Comparison of ENCODE assay signal across 13 mouse cellular contexts in the genomic region with DNA sequence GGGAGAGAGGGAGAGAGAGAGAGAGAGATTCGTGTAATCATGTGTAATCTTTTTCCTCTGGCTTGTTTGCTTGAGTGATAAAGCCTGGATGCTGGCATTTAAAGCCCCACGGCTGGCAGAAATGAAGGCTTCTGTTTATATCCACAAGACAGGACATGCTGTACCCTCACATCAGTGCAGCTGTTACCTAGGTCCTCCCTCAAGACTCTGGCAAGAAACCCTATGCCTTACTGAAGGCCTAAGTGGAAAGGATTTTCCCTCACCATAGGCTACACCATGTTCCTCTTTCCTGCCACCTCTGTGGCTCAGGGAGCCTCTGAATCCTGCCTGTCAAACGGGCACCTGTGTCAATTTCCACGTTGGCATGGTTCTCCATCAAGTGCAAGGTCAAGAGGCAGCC. TPM values are rescaled to one million over a fixed set of nuclear protein-coding genes. Genes with fewer than 3 reads are reported as not detected.
DNase-seq lines count a peak whose midpoint lies in the region; ATAC-seq and TF ChIP-seq lines count a peak whose summit lies in the region.
"Had no signal": no experiment of that assay in that cellular context is flagged by ENCODE, and none has a peak within 500 bp of the region (broad histone marks: within the 10 kb centered on the region; RNA-seq: fewer than 3 reads in every experiment).

No protein-coding gene starts in this region.

- H3K9ac ChIP-seq in forebrain, embryonic 16.5 days (replicated peaks; ENCODE audit: low read depth, low read length), result no peak overlapping the region
- no peak overlapping the region for H3K9ac ChIP-seq in midbrain, embryonic 11.5 days (ENCODE audit: low read length)

- H3K4me1 ChIP-seq in forebrain, embryonic 16.5 days (replicated peaks; ENCODE audit: control insufficient read depth, insufficient read depth, low read length), result peaks cover 11% of the 10 kb centered on the region
- H3K4me1 ChIP-seq in midbrain, embryonic 11.5 days (ENCODE audit: control insufficient read depth, insufficient read depth, low read length), result 0 out of 2 replicates have a peak, but pooled peaks cover 5% of the 10 kb centered on the region

- TF ChIP-seq CTCF in gastrocnemius, adult 2 months (IDR thresholded peaks at IDR 0.05), result no peak

- no peaks in the 10 kb centered on the region for H3K36me3 ChIP-seq in forebrain, embryonic 16.5 days (ENCODE audit: control insufficient read depth, insufficient read depth)
- no peaks in the 10 kb centered on the region for H3K36me3 ChIP-seq in midbrain, embryonic 11.5 days (ENCODE audit: control insufficient read depth, insufficient read depth, low read length)

- WGBS in forebrain, embryonic 16.5 days, result 32% methylated on average over 4 of the region's 4 CpGs
- 64% methylated on average over 4 of the region's 4 CpGs for WGBS in midbrain, embryonic 11.5 days

- H3K4me2 ChIP-seq in forebrain, embryonic 16.5 days (ENCODE audit: low read length), result no peak overlapping the region
- no peak overlapping the region for H3K4me2 ChIP-seq in midbrain, embryonic 11.5 days

- no peaks in the 10 kb centered on the region for H3K27me3 ChIP-seq in forebrain, embryonic 16.5 days (replicated peaks; ENCODE audit: control insufficient read depth, insufficient read depth, low read length)
- H3K27me3 ChIP-seq in midbrain, embryonic 11.5 days (ENCODE audit: control insufficient read depth, insufficient read depth, low read length), result no peaks in the 10 kb centered on the region

- peak overlapping the region; percentile 89 for H3K27ac ChIP-seq in gastrocnemius, adult 2 months
- peak overlapping the region; percentile 73 for H3K27ac ChIP-seq in forebrain, embryonic 16.5 days (ENCODE audit: low read length)
- H3K27ac ChIP-seq in midbrain, embryonic 11.5 days (ENCODE audit: low read depth, low read length), result no peak overlapping the region
- H3K27ac ChIP-seq: heart, adult 2 months had no signal

- intact Hi-C loops in gastrocnemius, adult 2 months (cut with DNase I), result no loop called here
- intact Hi-C loops in gastrocnemius, postnatal 14 days (cut with DNase I; ENCODE audit: low total_unique reads), result no loop called here

- peak; percentile 79 for DNase-seq in gastrocnemius, adult 2 months
- no peak for DNase-seq in gastrocnemius, postnatal 14 days
- DNase-seq in brain, adult 2 months (ENCODE audit: low read depth, low spot score), result peak; percentile 39
- DNase-seq in midbrain, embryonic 11.5 days (ENCODE audit: low spot score, missing footprints), result no peak
- DNase-seq in liver, result no peak
- DNase-seq in cerebellum, postnatal 36 days, result no peak
- DNase-seq in adipocyte (ENCODE audit: low spot score), result no peak

- peak; percentile 29 for ATAC-seq in forebrain, embryonic 16.5 days
- peak; percentile 14; the same call in 1 of the 2 replicates for ATAC-seq in midbrain, embryonic 11.5 days (ENCODE audit: low FRiP score)
- ATAC-seq: intestine, embryonic 16.5 days had no signal

- no peaks in the 10 kb centered on the region for H3K9me3 ChIP-seq in forebrain, embryonic 16.5 days (ENCODE audit: control insufficient read depth, low read length)
- H3K9me3 ChIP-seq in midbrain, embryonic 11.5 days (ENCODE audit: control insufficient read depth, low read length), result no peaks in the 10 kb centered on the region

- peak overlapping the region; percentile 4; the same call in 1 of the 2 replicates for H3K4me3 ChIP-seq in gastrocnemius, adult 2 months
- no peak overlapping the region for H3K4me3 ChIP-seq in forebrain, embryonic 16.5 days (replicated peaks; ENCODE audit: low read length)
- H3K4me3 ChIP-seq in midbrain, embryonic 11.5 days (ENCODE audit: low read depth, low read length), result no peak overlapping the region
- H3K4me3 ChIP-seq: heart, adult 2 months had no signal

RNA-seq across cellular contexts. Expression of a gene that starts 43.9 kb away (rescaled TPM):
- not detected for total RNA-seq in gastrocnemius, adult 2 months (2021)
- total RNA-seq in gastrocnemius, postnatal 14 days (2021), result under 1 TPM in 1 of 2 experiments, not detected in 1; 0.20 TPM
- polyA plus RNA-seq in forebrain, embryonic 16.5 days (2015; fragmentation: Nextera tagmentation; extraction: Ambion mirVana), result 0.34 and 0.68 TPM in 2 replicates
- not detected in 2 replicates for polyA plus RNA-seq in midbrain, embryonic 11.5 days (2014; fragmentation: Nextera tagmentation; extraction: Ambion mirVana)
- total RNA-seq: common myeloid progenitor, adult 5-6 weeks; heart, adult 2 months had no signal
- polyA plus RNA-seq: heart, adult 2 months; intestine, embryonic 16.5 days; liver, embryonic 16.5 days; Patski had no signal

Comparison
In these comparisons a context has a peak if more than half of its experiments do, and no peak if none do; other contexts are left out.
1. DNase-seq: peak in gastrocnemius, adult 2 months (single experiment) and brain, adult 2 months (single experiment); none in gastrocnemius, postnatal 14 days (single experiment), midbrain, embryonic 11.5 days (single experiment), liver (single experiment), cerebellum, postnatal 36 days (0 of 2) and adipocyte (single experiment).